Mouse (Mus musculus) liver, embryonic 12.5 days (tissue): ENCODE results near the gene Ccn1. TPM values are rescaled to one million over a fixed set of nuclear protein-coding genes. Genes with fewer than 3 reads are reported as not detected.
A peak's percentile ranks its signal among the peaks of the same experiment; 100 is the strongest.

Experiments used
- ATAC-seq: fragments of 200-750 bp; cut with Nextera tagmentation; 2 replicates; pipeline ENCODE4 v1.8.0; 2017; ENCODE audit warnings: moderate number of reproducible peaks, mild to moderate bottlenecking, moderate library complexity
- H3K27ac ChIP-seq: fragments of 300-500 bp; sonication (generic); 2 replicates; pipeline ENCODE4 v1.5.1; 2016; ENCODE audit warnings: mild to moderate bottlenecking
- H3K27me3 ChIP-seq: fragments of 300-500 bp; sonication (generic); replicated peaks from 2 replicates; pipeline ENCODE4 v1.6.1; 2016; ENCODE audit warnings: mild to moderate bottlenecking, moderate library complexity
- H3K36me3 ChIP-seq: fragments of 300-500 bp; sonication (generic); 2 replicates; pipeline ENCODE4 v1.6.1; 2016; ENCODE audit warnings: mild to moderate bottlenecking, moderate library complexity
- H3K4me1 ChIP-seq: fragments of 300-500 bp; sonication (generic); 2 replicates; pipeline ENCODE4 v1.6.1; 2016
- H3K4me2 ChIP-seq: fragments of 300-500 bp; sonication (generic); 2 replicates; pipeline ENCODE4 v1.6.1; 2016; ENCODE audit warnings: mild to moderate bottlenecking, moderate library complexity
- H3K4me3 ChIP-seq: fragments of 300-500 bp; sonication (generic); 2 replicates; pipeline ENCODE4 v1.5.1; 2016; ENCODE audit warnings: mild to moderate bottlenecking, moderate library complexity
- H3K9ac ChIP-seq: fragments of 300-500 bp; sonication (generic); 2 replicates; pipeline ENCODE4 v1.6.1; 2016; ENCODE audit warnings: mild to moderate bottlenecking, moderate library complexity
- H3K9me3 ChIP-seq: fragments of 300-500 bp; sonication (generic); replicated peaks from 2 replicates; pipeline ENCODE4 v1.6.1; 2016; ENCODE audit warnings: mild to moderate bottlenecking, moderate library complexity
- WGBS: fragments of 180-500 bp; shearing (Covaris S2); methylation state at CpG from one replicate; pipeline ENCODE4 v1.1.7; 2016; ENCODE audit not compliant: insufficient replicate concordance; 5-methylcytosine and 5-hydroxymethylcytosine counted together
- polyA plus RNA-seq: library from polyadenylated mRNA; unstranded; fragments of >200 nt; fragmentation: Nextera tagmentation; extraction: Ambion mirVana; gene quantifications from 2 replicates; pipeline ENCODE4 v1.2.1, GENCODE M21; 2016

Gene Ccn1
- polyA plus RNA-seq, 1 experiment from 2014 or later, result 11.1 TPM

DNA sequence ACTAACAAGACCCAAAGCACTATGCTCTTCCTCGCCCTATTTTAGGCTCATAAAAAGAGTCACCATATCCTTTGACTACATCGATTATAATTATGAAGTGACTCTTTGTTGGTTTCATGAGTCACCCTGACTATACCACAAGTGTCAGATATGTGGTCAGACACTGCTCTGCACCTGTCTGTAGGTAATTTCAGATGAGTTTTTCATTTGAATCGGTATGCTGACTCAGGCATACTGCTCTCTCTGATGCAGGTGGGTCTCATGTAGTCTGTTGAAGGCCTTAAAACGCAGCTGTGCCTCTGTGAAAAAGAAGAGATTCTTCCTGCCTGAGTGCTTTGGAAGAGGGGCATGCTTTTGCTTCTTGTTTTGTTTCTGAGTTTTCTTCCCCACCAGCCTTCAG is 16.6 kb upstream of the Ccn1 start:
- no peak overlapping the region for H3K27ac ChIP-seq
- no peaks in the 10 kb centered on the region for H3K27me3 ChIP-seq
- ATAC-seq, result no peak
- no peak overlapping the region for H3K4me2 ChIP-seq
- H3K9ac ChIP-seq, result no peak overlapping the region
- 60% methylated on average over 4 of the region's 4 CpGs for WGBS
- no peak overlapping the region for H3K4me3 ChIP-seq
- no peaks in the 10 kb centered on the region for H3K36me3 ChIP-seq
- H3K4me1 ChIP-seq, result no peaks in the 10 kb centered on the region
- H3K9me3 ChIP-seq, result no peaks in the 10 kb centered on the region

- no peak for ATAC-seq
- WGBS, result 75% methylated on average over 14 of the region's 14 CpGs
Measured at GRCm38 (mm10) chr3:145656993-145657713, 7.4 kb upstream of the Ccn1 start.

DNA sequence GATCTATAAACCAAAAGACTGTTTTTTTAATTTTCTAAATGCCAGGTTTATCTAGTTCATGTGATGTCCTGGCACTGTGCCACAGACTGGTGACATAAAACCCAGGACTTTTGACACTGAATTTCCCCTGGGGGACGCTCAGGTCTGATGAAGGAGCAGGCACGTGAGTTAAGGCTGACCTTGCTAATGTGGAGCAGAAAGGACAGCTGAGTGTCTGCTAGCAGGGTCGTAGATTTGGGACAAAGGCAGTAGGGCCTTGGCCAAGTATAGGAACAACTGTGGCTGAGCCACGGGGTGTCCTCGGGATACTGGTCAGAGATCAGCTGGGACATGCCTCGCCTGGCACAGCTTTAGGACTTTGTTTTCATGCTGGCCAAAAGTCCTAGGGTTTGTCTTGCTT is 5.2 kb upstream of the Ccn1 start:
- H3K4me3 ChIP-seq, result no peak overlapping the region
- no peaks in the 10 kb centered on the region for H3K9me3 ChIP-seq
- WGBS, result 64% methylated on average over 6 of the region's 6 CpGs
- no peak for ATAC-seq
- no peak overlapping the region for H3K27ac ChIP-seq
- H3K27me3 ChIP-seq, result peaks cover 52% of the 10 kb centered on the region
- peaks cover 25% of the 10 kb centered on the region for H3K4me1 ChIP-seq
- H3K36me3 ChIP-seq, result no peaks in the 10 kb centered on the region
- no peak overlapping the region for H3K9ac ChIP-seq
- no peak overlapping the region for H3K4me2 ChIP-seq

More at GRCm38 (mm10) chr3:145656993-145657713, 7.4 kb upstream of the Ccn1 start:
- peaks cover 30% of the 10 kb centered on the region for H3K27me3 ChIP-seq
- H3K9me3 ChIP-seq, result no peaks in the 10 kb centered on the region
- H3K36me3 ChIP-seq, result no peaks in the 10 kb centered on the region
- H3K4me3 ChIP-seq, result no peak overlapping the region
- no peak overlapping the region for H3K27ac ChIP-seq
- H3K4me2 ChIP-seq, result no peak overlapping the region
- H3K9ac ChIP-seq, result no peak overlapping the region
- H3K4me1 ChIP-seq, result peaks cover 11% of the 10 kb centered on the region; the same call in 1 of the 2 replicates

DNA sequence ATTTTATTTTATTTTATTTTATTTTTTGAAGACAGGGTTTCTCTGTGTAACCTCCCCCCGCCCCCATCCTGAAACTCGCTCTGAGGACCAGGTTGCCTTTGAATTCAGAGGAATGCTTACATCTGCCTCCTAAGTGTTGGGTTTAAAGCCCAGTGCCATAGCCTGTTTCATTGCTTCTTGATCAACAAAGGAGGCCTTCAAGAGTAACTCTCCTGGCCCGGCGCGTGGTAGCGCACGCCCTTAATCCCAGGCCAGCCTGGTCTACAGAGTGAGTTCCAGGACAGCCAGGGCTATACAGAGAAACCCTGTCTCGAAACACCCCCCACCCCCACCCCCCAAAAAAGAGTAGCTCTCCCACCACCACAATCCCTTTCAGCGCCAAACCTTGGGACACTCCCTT is 4.2 kb upstream of the Ccn1 start:
- Histone ChIP-seq H3K4me2 (no peak overlapping the region), H3K4me3 (no peak overlapping the region)

DNA sequence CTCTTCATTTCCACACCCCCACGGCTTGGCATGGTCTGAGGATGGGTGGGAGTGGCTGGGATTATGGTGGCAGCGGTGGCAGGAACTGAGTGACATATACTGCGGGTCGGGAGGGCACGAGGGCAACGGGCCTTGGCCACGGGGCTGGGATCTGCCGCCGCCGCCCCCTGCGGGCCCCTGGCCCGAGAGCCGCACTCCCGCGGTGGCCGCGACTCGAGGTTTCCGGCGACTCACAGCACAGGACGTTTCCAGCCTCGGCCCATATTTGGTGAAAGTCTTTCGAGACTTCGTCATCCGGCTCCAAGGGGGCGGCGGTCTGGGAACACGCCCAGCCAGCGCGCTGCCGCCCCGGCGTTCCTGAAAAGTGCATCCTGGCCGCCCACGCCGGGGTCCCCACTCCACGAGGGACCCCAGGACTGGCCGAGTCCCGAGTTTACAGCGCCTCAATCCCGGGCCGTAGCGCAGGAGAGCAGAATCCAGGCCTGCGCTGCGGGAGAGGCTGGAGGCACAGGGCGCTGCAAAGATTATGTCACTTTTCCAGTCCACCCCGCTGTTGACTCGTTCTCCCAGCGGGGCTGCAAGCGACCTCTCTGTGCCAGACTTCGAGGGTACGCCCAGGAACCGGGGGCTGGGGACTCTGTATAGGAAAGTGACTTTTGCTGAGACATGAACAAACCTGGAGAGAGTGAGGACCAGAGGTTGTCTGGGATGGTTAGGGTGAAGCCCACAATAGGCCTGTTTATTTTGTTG is 3.6 kb upstream of the Ccn1 start:
- Histone ChIP-seq H3K4me2 (peak overlapping the region; percentile 68), H3K36me3 (no peaks in the 10 kb centered on the region), H3K27me3 (peaks cover 68% of the 10 kb centered on the region), H3K4me1 (peaks cover 25% of the 10 kb centered on the region), H3K27ac (peak overlapping the region; percentile 28; the same call in 1 of the 2 replicates), H3K9me3 (no peaks in the 10 kb centered on the region), H3K9ac (peak overlapping the region; percentile 49; the same call in 1 of the 2 replicates), H3K4me3 (peak overlapping the region; percentile 53)
- under 1% methylated on average over 46 of the region's 53 CpGs for WGBS
- peak; percentile 32 for ATAC-seq

More for the DNA sequence above, 4.2 kb upstream of the Ccn1 start:
- WGBS, result 73% methylated on average over 9 of the region's 9 CpGs
- H3K27me3 ChIP-seq, result peaks cover 61% of the 10 kb centered on the region
- ATAC-seq, result no peak
- H3K4me1 ChIP-seq, result peaks cover 25% of the 10 kb centered on the region
- no peaks in the 10 kb centered on the region for H3K36me3 ChIP-seq
- H3K9me3 ChIP-seq, result no peaks in the 10 kb centered on the region
- no peak overlapping the region for H3K9ac ChIP-seq
- no peak overlapping the region for H3K27ac ChIP-seq

DNA sequence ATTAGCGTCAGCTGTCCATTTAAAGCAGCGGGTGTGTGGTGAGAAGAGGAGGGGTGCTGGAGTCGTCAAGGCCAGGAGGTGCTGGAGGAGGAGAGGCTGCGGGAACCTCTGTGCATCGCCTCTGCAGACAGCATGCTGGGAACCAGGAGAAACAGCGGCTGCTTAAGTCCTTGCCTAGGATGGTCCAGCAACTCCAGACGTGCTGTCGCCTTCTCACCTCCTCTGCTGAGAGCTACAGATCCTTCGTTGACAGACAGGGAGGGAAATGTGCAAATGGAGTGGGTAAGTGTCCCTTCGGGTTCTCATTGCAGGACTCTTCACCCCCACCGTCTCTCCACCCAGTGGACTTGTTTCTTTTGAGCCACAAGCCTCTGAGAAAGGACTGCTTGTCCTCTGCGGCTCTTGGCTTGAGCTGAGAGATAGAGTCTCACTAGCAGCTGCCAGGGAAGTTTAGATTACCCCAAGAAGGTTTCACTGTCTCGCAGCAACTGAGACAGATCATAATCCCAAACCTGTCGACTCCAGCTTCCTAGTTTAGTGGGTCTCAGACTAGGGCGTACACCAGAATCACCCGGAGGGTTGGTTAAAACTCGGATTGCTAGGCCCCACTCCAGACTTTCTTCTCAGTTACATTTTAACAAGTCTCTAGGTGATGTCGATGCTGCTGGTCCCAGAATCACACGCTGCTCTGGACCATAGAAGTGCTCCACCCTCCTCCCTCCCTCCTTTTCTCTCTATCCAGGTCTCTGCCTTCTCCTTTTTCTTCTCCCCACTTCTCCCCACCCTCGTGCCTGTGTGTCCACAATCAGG is 2.7 kb upstream of the Ccn1 start:
- WGBS, result 9% methylated on average over 20 of the region's 20 CpGs
- Histone ChIP-seq H3K27me3 (peaks cover 76% of the 10 kb centered on the region), H3K9ac (peak overlapping the region; percentile 49; the same call in 1 of the 2 replicates), H3K27ac (peak overlapping the region; percentile 28), H3K4me3 (peak overlapping the region; percentile 53), H3K4me1 (peaks cover 25% of the 10 kb centered on the region), H3K9me3 (no peaks in the 10 kb centered on the region), H3K36me3 (0 out of 2 replicates have a peak, but pooled peaks cover 1% of the 10 kb centered on the region), H3K4me2 (peak overlapping the region; percentile 68)
- ATAC-seq, result no peak

DNA sequence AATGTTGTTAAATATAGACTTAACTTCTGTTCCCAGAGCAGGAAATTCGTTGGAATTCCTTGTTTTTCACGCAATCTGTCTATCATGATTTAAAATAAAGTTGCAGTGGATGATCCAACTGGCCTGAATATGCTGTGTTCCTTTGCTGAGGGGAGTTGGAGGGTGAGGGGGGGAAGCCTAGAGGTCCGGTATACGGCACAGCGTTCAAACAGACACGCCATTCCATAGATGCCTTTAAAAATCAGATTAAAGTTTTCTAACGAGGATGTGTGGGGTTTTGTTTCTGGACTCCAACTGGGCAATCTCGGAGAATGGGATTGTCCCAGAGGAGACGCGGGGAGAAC is 2.2 kb upstream of the Ccn1 start:
- H3K27me3 ChIP-seq, result peaks cover 79% of the 10 kb centered on the region

DNA sequence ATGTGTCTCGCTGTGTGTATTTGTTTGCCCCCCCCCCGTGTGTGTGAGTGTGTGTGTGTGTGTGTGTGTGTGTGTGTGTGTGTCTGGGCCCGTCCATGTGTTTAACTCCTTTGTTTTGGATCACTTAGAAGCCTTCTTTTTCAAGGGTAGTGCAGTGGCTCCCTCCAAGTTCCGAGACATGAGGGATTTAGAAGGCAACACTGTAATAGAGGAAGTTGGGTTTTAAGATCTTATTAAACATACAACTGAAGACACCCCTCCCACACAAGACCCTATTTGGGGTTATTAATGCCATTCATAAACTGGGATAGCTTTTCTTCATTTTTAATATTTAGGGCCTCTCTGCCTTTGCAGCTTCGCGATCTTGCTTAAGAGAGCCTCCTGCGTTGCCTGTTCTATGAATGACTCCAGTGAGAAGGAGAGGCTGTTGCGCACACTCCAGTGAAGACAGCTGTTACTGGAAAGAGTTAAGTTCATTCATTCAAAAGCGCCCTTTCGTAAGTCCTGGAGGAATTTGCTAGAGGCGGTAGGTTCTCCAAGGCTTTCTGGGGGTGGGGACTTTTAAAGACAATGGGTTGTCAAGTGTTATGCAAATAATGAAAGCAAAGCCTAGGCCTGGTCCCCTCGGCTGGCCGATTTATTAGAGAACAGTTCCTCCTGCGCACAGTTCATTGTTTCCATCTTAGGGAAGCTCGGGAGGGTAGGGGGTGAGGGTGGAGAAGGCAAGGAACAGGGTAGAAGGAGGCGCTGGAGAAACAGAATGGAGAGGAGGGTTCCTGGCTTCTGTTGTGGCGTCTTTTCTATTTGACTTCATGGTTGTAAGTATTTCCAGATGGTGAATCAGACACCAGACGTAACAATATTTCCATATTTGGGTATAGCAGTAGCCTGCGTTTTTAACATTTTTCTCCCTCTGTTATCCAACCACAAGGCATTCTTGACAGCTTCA is 1.5 kb upstream of the Ccn1 start:
- Histone ChIP-seq H3K9ac (0 out of 2 replicates have a peak overlapping the region, but pooled peaks have one; percentile 27), H3K27me3 (peaks cover 80% of the 10 kb centered on the region), H3K4me2 (peak overlapping the region; percentile 68), H3K4me3 (peak overlapping the region; percentile 50; the same call in 1 of the 2 replicates), H3K27ac (peak overlapping the region; percentile 54), H3K9me3 (no peaks in the 10 kb centered on the region), H3K4me1 (peaks cover 25% of the 10 kb centered on the region), H3K36me3 (0 out of 2 replicates have a peak, but pooled peaks cover 3% of the 10 kb centered on the region)
- no peak for ATAC-seq
- WGBS, result 9% methylated on average over 19 of the region's 19 CpGs

More for the DNA sequence above, 2.2 kb upstream of the Ccn1 start:
- H3K4me3 ChIP-seq, result peak overlapping the region; percentile 53; the same call in 1 of the 2 replicates
- H3K4me1 ChIP-seq, result peaks cover 25% of the 10 kb centered on the region
- H3K36me3 ChIP-seq, result 0 out of 2 replicates have a peak, but pooled peaks cover 3% of the 10 kb centered on the region
- peak overlapping the region; percentile 68 for H3K4me2 ChIP-seq
- H3K9me3 ChIP-seq, result no peaks in the 10 kb centered on the region
- H3K27ac ChIP-seq, result peak overlapping the region; percentile 28; the same call in 1 of the 2 replicates
- 9% methylated on average over 10 of the region's 10 CpGs for WGBS
- 0 out of 2 replicates have a peak overlapping the region, but pooled peaks have one; percentile 23 for H3K9ac ChIP-seq
- ATAC-seq, result no peak

GRCm38 (mm10) chr3:145650298-145651011 is 674 bp upstream of the Ccn1 start:
- 0 out of 2 replicates have a peak, but pooled peaks cover 3% of the 10 kb centered on the region for H3K36me3 ChIP-seq
- H3K4me3 ChIP-seq, result peak overlapping the region; percentile 50
- no peaks in the 10 kb centered on the region for H3K9me3 ChIP-seq
- H3K4me1 ChIP-seq, result peaks cover 25% of the 10 kb centered on the region
- H3K9ac ChIP-seq, result 0 out of 2 replicates have a peak overlapping the region, but pooled peaks have one; percentile 27
- 2% methylated on average over 18 of the region's 18 CpGs for whole genome bisulfite sequencing
- ATAC-seq, result no peak
- H3K27ac ChIP-seq, result peak overlapping the region; percentile 54
- H3K27me3 ChIP-seq, result peaks cover 82% of the 10 kb centered on the region
- peak overlapping the region; percentile 68 for H3K4me2 ChIP-seq
